Mouse (Mus musculus): Measurements from ENCODE around the gene Meaf6.

DNA sequence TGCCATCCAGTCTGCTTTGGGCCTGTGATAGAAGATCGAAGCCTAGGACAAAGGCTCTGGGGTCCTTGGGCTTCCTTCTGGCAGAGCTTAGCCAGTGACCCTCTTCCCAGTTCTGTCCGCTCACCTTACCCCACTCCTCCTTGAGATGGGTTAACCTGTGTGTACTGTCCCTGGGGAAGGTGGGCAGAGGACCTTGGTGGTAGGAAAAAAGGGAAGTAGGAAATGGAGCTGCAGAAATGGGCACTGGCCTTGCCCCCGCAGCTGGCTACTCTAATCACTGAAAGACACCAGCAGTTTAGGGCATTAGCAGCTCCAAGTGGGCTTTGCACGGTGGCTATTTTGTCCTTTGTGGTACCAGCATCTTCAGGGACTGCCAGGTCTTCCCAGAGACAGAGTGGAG is 30.1 kb downstream of the Meaf6 start:
- TF ChIP-seq CTCF (IDR thresholded peaks at IDR 0.05; ENCODE audit: control insufficient read depth, insufficient read depth, insufficient replicate concordance, low read depth, low read length) (no peak), POLR2A (IDR thresholded peaks at IDR 0.05; ENCODE audit: control insufficient read depth, low read depth, low read length) (no peak)

Data from testis, adult 2 months (tissue).